Mouse (Mus musculus) spleen, adult 2 months (tissue): Measurements from ENCODE around the gene Fnip1. TPM values are rescaled to one million over a fixed set of nuclear protein-coding genes. Genes with fewer than 3 reads are reported as not detected.
A peak's percentile ranks its signal among the peaks of the same experiment; 100 is the strongest.
"Not testable (repeated sequence)": the region's sequence is repeated elsewhere in the genome, so short reads cannot be mapped to it uniquely, and the experiment has no call there.

ENCODE experiments used
- DNase-seq, 2 experiments: peaks; one replicate each; pipeline versions ENCODE4 v3.0.0 to v3.0.0-alpha.2; 2012 to 2021; ENCODE audit warnings: low spot score in 2 of 2, low read depth in 1 of 2
- H3K27ac ChIP-seq: fragments of 200-500 bp; 2 replicates; pipeline ENCODE4 v1.5.1; 2012; ENCODE audit warnings: low read length, inconsistent platforms; ENCODE audit not compliant: insufficient read depth
- H3K27me3 ChIP-seq: fragments of 200-500 bp; 2 replicates; pipeline ENCODE4 v1.6.1; 2012; ENCODE audit warnings: mild to moderate bottlenecking, moderate library complexity, low read length, inconsistent platforms; ENCODE audit not compliant: control insufficient read depth, insufficient read depth
- H3K36me3 ChIP-seq: fragments of 200-500 bp; 2 replicates; pipeline ENCODE4 v1.6.1; 2012; ENCODE audit warnings: mild to moderate bottlenecking, low read length, inconsistent platforms; ENCODE audit not compliant: control insufficient read depth, insufficient read depth
- H3K4me1 ChIP-seq: fragments of 200-500 bp; 2 replicates; pipeline ENCODE4 v1.6.1; 2011; ENCODE audit warnings: inconsistent platforms; ENCODE audit not compliant: control insufficient read depth, insufficient read depth, insufficient read length
- H3K4me3 ChIP-seq: fragments of 200-500 bp; 2 replicates; pipeline ENCODE4 v1.5.1; 2011; ENCODE audit warnings: mild to moderate bottlenecking, inconsistent platforms; ENCODE audit not compliant: insufficient read depth, insufficient read length; ENCODE audit errors: extremely low read depth
- CTCF ChIP-seq: fragments of 200-500 bp; IDR thresholded peaks from 2 replicates; pipeline ENCODE4 v1.5.1; 2011; ENCODE audit warnings: mild to moderate bottlenecking, inconsistent platforms; ENCODE audit not compliant: insufficient read depth, insufficient read length, insufficient replicate concordance; ENCODE audit errors: extremely low read depth
- POLR2A ChIP-seq: fragments of 200-500 bp; IDR thresholded peaks from 2 replicates; pipeline ENCODE4 v1.6.1; 2011; ENCODE audit warnings: low read depth, low read length, inconsistent platforms
- WGBS: fragments of 180-500 bp; shearing (Covaris S2); methylation state at CpG from one replicate; pipeline ENCODE4 v1.1.7; 2018; 5-methylcytosine and 5-hydroxymethylcytosine counted together
- polyA plus RNA-seq: library from polyadenylated mRNA; depleted of rRNA; stranded (reverse); fragments of >200 nt; gene quantifications from 2 replicates; pipeline ENCODE4 v1.2.3, GENCODE M21; 2012; rRNA removed

Fnip1 gene
- 1.1 and 1.2 TPM in 2 replicates for polyA plus RNA-seq

- Histone ChIP-seq H3K36me3 (peaks cover 1% of the 10 kb centered on the region; the same call in 1 of the 2 replicates), H3K4me1 (peaks cover 7% of the 10 kb centered on the region), H3K4me3 (peak within 1 kb of the TSS; percentile 91), H3K27me3 (no peaks in the 10 kb centered on the region), H3K27ac (peak within 1 kb of the TSS; percentile 95)
- 2% methylated on average over 47 of the region's 47 CpGs for WGBS
- peak; percentile 86 to 91 for DNase-seq
- TF ChIP-seq POLR2A (peak; percentile 37), CTCF (no peak)
Observed at GRCm38 (mm10) chr11:54437823-54438337, at the start of gene Fnip1. Fnip1 (plus strand) TSS chr11:54438199.

DNA sequence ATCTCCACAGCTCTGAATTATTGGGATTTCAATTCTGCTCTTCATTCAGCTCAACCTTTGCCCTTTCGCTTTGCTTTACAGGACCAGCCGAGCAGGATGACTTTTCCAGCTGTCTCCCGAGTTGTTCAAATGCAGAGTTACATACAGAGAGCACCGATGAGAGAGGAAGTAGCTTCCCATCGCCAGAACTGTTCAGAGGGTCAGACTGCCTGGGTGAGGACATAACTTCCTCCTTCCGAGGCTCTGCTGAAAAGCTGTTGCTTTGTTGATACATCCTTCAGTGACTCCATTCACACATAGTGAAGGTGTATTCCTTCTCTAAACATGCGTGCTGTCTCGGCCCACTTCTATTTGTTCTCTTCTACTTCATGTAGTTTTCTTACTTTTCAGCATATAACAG, 47.6 kb upstream of the Fnip1 start:
- H3K4me1 ChIP-seq: no peaks in the 10 kb centered on the region
- no peak overlapping the region for H3K27ac ChIP-seq
- H3K27me3 ChIP-seq: no peaks in the 10 kb centered on the region
- TF ChIP-seq CTCF (no peak), POLR2A (no peak)
- no peak for DNase-seq
- WGBS: 27% methylated on average over 8 of the region's 8 CpGs
- H3K36me3 ChIP-seq: no peaks in the 10 kb centered on the region
- no peak overlapping the region for H3K4me3 ChIP-seq

DNA sequence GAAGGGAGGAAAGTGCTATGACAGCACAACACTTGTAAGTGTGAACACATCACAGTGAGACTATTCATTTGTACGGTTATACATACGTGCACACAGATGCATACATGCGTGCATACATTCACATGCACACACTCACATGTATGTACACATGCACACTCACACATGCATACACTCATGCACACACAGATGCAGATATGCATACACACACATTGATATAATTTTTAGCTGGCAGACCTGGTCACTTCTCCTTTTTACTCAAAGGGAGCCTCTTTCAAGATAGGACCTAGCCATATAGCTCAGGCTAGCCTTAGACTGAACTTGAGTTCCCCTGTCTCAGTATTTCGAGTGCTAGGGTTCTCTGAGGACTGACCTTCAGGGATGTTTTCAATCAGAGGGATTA, 46.7 kb upstream of the Fnip1 start:
- Histone ChIP-seq H3K27me3 (no peaks in the 10 kb centered on the region), H3K4me3 (no peak overlapping the region), H3K27ac (no peak overlapping the region), H3K36me3 (no peaks in the 10 kb centered on the region), H3K4me1 (no peaks in the 10 kb centered on the region)
- no peak for TF ChIP-seq POLR2A
- no peak for TF ChIP-seq CTCF
- 90% methylated on average over 4 of the region's 4 CpGs for WGBS
- no peak for DNase-seq

- Histone ChIP-seq H3K4me1 (no peaks in the 10 kb centered on the region), H3K27ac (no peak overlapping the region), H3K27me3 (no peaks in the 10 kb centered on the region), H3K36me3 (no peaks in the 10 kb centered on the region), H3K4me3 (no peak overlapping the region)
- no peak for TF ChIP-seq CTCF
- TF ChIP-seq POLR2A: no peak
- no peak for DNase-seq
- WGBS: 80% methylated on average over 1 of the region's 1 CpGs
Observed at GRCm38 (mm10) chr11:54396686-54397085, 41.3 kb upstream of the Fnip1 start.

DNA sequence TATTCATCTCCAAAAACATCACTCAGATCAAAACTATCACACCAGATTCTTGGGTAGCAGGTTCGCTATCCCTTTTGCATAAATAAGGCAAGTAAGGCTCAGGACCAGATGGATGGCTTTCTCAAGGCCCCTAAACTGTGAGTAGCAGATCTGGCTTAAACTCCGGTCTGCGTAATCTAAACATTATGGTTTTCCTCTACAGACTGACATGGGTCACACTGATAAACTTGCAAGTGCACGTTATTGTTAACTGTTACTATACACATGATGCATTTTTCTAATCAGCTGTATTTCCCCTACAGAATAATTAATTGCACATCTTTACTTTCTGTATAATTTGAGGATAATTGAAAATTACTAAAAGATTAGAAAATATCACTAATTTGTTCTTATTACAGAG, 39.9 kb upstream of the Fnip1 start:
- H3K27me3 ChIP-seq: no peaks in the 10 kb centered on the region
- no peak for DNase-seq
- H3K36me3 ChIP-seq: no peaks in the 10 kb centered on the region
- no peak overlapping the region for H3K4me3 ChIP-seq
- TF ChIP-seq CTCF: no peak
- TF ChIP-seq POLR2A: no peak
- 80% methylated on average over 4 of the region's 4 CpGs for WGBS
- no peaks in the 10 kb centered on the region for H3K4me1 ChIP-seq
- H3K27ac ChIP-seq: no peak overlapping the region

- not testable (repeated sequence) for DNase-seq, H3K27ac ChIP-seq
- 97% methylated on average over 20 of the region's 20 CpGs for WGBS
Observed at GRCm38 (mm10) chr11:54400803-54401202, 37.2 kb upstream of the Fnip1 start.

GRCm38 (mm10) chr11:54404885-54405284, 33.1 kb upstream of the Fnip1 start:
- no peak for DNase-seq

More at GRCm38 (mm10) chr11:54400803-54401202, 37.2 kb upstream of the Fnip1 start:
- H3K27me3 ChIP-seq, H3K4me3 ChIP-seq, H3K36me3 ChIP-seq, H3K4me1 ChIP-seq: not testable (repeated sequence)

More at GRCm38 (mm10) chr11:54404885-54405284, 33.1 kb upstream of the Fnip1 start:
- H3K27me3 ChIP-seq: no peaks in the 10 kb centered on the region
- no peaks in the 10 kb centered on the region for H3K4me1 ChIP-seq
- no peak overlapping the region for H3K4me3 ChIP-seq
- TF ChIP-seq POLR2A: no peak
- TF ChIP-seq CTCF: no peak
- H3K36me3 ChIP-seq: no peaks in the 10 kb centered on the region
- no peak overlapping the region for H3K27ac ChIP-seq
- WGBS: 78% methylated on average over 4 of the region's 4 CpGs
